Mouse (Mus musculus): ENCODE results near the gene Rpl39. TPM values are rescaled to one million over a fixed set of nuclear protein-coding genes. Genes with fewer than 3 reads are reported as not detected.

Gene Rpl39
- 2,551 TPM for polyA plus RNA-seq (2015; fragmentation: Illumina TruSeq; extraction: RNeasy Lipid Tissue Mini Kit (QIAGEN cat#74804); ENCODE audit: insufficient read depth, low replicate concordance)

DNA sequence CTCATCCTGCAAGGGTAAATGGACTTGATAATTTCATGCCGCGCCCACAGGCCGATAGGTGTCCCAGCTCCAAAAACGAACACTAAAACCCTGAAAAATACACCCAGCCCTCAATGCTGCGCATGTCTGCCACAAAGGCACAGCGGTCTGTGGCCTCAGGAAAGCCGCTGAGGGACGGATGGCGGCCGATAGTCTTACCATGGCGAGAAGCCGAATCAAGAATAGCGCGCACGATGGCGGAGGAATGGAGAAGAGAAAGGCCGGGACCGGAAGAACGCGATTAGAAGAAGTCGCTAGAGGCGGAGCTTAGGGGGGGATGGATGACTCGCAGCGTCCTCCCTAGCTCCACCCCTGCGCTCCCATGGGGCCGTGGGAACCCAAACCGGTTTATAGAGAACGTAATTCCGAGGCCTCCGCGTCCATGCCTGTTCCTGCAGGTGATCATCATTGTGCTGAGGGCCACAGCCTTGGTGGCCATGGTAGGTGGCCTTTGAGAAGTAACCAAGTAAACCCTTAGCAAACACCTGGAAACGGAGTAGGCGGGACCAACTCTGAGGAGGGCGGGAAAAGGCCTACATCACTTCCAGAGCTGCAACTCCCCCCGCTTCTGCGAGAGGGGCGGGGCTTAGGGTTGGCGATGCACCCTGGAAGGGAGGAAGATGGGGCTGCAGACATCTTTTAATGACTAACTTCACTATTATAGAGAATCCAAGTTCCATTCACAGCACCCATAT lies at the start of gene Rpl39:
Gene Rpl39, minus strand, starts transcription at position 476 of the 734 bp plus-strand sequence.

DNA sequence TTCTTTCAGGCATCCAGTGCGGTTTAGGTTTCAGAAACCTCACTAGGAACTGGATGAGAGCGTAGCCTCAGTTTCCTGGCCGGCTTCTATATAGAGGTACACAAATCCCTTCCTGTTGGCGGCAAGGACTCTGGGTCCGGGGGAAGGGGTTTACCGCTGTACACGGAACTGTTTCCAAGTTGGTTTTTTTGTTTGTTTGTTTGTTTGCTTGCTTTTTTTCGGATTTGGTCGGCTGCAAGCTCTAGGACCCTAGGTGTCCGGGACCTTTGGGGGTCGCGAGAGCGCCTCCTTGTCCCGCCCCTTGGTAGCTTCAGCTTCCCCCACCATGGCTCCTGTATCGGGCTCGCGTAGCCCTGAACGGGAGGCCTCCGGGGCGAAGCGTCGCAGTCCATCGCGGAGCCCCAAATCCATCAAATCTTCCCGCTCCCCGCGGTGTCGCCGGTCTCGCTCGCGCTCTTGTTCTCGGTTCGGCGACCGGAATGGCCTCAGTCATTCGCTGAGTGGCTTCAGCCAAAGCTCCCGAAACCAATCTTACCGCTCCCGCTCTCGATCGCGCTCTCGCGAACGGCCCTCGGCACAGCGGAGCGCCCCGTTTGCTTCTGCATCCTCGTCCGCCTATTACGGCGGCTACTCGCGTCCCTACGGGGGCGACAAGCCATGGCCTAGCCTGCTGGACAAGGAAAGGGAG lies 41.6 kb upstream of the Rpl39 start, which contains the start of gene Nkap:
Gene Nkap, plus strand, starts transcription at position 125 of the 688 bp plus-strand sequence.

DNA sequence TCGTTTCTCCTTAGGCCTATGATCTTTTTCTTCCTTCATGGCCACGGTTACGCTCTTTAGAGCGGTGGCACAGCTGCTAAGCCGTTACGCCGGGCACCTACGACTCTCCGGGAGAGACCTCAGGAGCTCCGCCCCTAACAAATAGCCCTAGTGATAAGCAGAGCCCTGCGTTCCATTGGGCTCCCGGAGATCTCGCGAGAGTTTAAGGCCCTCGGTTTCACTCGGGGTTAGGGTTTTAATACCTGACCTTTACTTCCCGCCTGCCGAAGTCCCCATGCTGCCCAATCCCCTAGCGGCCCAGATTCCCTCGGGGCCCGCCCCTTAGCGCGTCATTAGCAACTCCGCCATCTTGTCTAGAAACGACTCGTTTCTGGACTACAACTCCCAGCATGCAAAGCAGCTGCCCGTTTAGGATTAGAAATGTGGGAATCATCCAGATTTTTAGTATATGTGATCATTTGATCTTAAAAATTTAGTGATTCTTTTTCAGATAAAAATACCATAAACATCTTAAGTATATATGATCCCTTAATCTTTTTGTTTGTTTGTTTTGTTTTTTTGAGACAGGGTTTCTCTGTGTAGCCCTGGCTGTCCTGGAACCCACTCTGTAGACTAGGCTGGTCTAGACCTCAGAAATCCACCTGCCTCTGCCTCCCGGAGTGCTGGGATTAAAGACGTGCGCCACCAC lies 25.1 kb upstream of the Rpl39 start, which contains the start of gene Upf3b:
Gene Upf3b, minus strand, starts transcription at position 130 of the 688 bp plus-strand sequence.

DNA sequence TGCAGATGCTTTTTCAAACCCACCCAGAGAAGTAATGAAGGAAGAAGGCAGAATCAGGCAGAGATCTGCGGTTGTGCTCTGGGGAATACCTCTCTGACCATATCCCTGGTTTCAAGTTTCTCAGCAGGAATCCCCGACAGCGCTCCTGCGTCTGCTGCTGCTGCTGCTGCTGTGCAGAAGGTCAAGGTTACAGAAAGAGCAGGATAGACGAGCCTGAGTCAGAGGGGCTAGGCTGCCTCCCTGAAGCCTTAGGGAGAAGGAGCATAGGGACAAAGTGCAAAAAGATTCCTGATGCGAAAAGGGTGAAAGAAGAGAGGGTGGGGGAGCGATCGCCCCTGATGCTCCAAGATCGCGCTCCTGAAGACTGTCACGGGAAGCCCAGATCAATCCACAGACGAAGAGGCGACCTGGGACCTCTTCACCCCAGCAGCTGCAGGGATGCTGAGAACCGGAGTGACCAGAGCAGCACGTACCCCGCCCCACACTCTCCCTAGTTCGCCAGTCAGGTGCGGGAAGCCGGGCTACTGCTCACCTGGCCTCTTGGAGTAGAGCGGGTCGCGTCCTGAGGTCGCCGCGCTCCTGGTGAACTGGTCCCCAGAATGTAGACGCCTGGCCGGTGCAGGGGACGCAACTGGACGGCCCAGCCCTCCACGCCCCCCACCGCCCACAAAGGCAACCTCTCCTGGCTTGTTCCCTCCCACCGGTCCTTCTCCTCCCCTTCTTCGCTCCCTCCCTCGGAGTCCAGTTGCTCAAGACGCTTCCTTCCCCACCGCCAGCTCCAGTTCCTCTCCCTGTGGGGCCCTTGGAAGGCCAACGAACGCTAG lies 36.9 kb downstream of the Rpl39 start, which contains the start of gene Sowahd:
Gene Sowahd, plus strand, starts transcription at position 780 of the 824 bp plus-strand sequence.

Other genes starting within 250 kb of the Rpl39 start
- gene Ube2a, start 211.5 kb downstream of the Rpl39 start, polyA plus RNA-seq (2015; fragmentation: Illumina TruSeq; extraction: RNeasy Lipid Tissue Mini Kit (QIAGEN cat#74804); ENCODE audit: insufficient read depth, low replicate concordance), result 72.3 TPM
- 53.7 TPM for gene C330007P06Rik, start 211.3 kb downstream of the Rpl39 start, polyA plus RNA-seq (2015; fragmentation: Illumina TruSeq; extraction: RNeasy Lipid Tissue Mini Kit (QIAGEN cat#74804); ENCODE audit: insufficient read depth, low replicate concordance)
- gene Nkrf, start 182.5 kb downstream of the Rpl39 start, polyA plus RNA-seq (2015; fragmentation: Illumina TruSeq; extraction: RNeasy Lipid Tissue Mini Kit (QIAGEN cat#74804); ENCODE audit: insufficient read depth, low replicate concordance), result 14.0 TPM
- gene Sept6, start 93.6 kb downstream of the Rpl39 start, polyA plus RNA-seq (2015; fragmentation: Illumina TruSeq; extraction: RNeasy Lipid Tissue Mini Kit (QIAGEN cat#74804); ENCODE audit: insufficient read depth, low replicate concordance), result 115 TPM
- not detected for gene Sowahd, start 36.6 kb downstream of the Rpl39 start, polyA plus RNA-seq (2015; fragmentation: Illumina TruSeq; extraction: RNeasy Lipid Tissue Mini Kit (QIAGEN cat#74804); ENCODE audit: insufficient read depth, low replicate concordance)
- gene Upf3b, start 24.9 kb upstream of the Rpl39 start, polyA plus RNA-seq (2015; fragmentation: Illumina TruSeq; extraction: RNeasy Lipid Tissue Mini Kit (QIAGEN cat#74804); ENCODE audit: insufficient read depth, low replicate concordance), result 70.0 TPM
- 16.9 TPM for gene Nkap, start 41.4 kb upstream of the Rpl39 start, polyA plus RNA-seq (2015; fragmentation: Illumina TruSeq; extraction: RNeasy Lipid Tissue Mini Kit (QIAGEN cat#74804); ENCODE audit: insufficient read depth, low replicate concordance)
- not detected for gene Akap14, start 83.4 kb upstream of the Rpl39 start, polyA plus RNA-seq (2015; fragmentation: Illumina TruSeq; extraction: RNeasy Lipid Tissue Mini Kit (QIAGEN cat#74804); ENCODE audit: insufficient read depth, low replicate concordance)
- 138 TPM for gene Ndufa1, start 105.8 kb upstream of the Rpl39 start, polyA plus RNA-seq (2015; fragmentation: Illumina TruSeq; extraction: RNeasy Lipid Tissue Mini Kit (QIAGEN cat#74804); ENCODE audit: insufficient read depth, low replicate concordance)
- gene Rnf113a1, start 105.8 kb upstream of the Rpl39 start, polyA plus RNA-seq (2015; fragmentation: Illumina TruSeq; extraction: RNeasy Lipid Tissue Mini Kit (QIAGEN cat#74804); ENCODE audit: insufficient read depth, low replicate concordance), result 4.0 TPM
- not detected for gene Gm9, start 125.6 kb upstream of the Rpl39 start, polyA plus RNA-seq (2015; fragmentation: Illumina TruSeq; extraction: RNeasy Lipid Tissue Mini Kit (QIAGEN cat#74804); ENCODE audit: insufficient read depth, low replicate concordance)
- gene Rhox1, start 136.9 kb upstream of the Rpl39 start, polyA plus RNA-seq (2015; fragmentation: Illumina TruSeq; extraction: RNeasy Lipid Tissue Mini Kit (QIAGEN cat#74804); ENCODE audit: insufficient read depth, low replicate concordance), result not detected
- gene Rhox2a, start 159.6 kb upstream of the Rpl39 start, polyA plus RNA-seq (2015; fragmentation: Illumina TruSeq; extraction: RNeasy Lipid Tissue Mini Kit (QIAGEN cat#74804); ENCODE audit: insufficient read depth, low replicate concordance), result not detected
- not detected for gene Rhox3a, start 164.5 kb upstream of the Rpl39 start, polyA plus RNA-seq (2015; fragmentation: Illumina TruSeq; extraction: RNeasy Lipid Tissue Mini Kit (QIAGEN cat#74804); ENCODE audit: insufficient read depth, low replicate concordance)
- not detected for gene Rhox4a, start 179.9 kb upstream of the Rpl39 start, polyA plus RNA-seq (2015; fragmentation: Illumina TruSeq; extraction: RNeasy Lipid Tissue Mini Kit (QIAGEN cat#74804); ENCODE audit: insufficient read depth, low replicate concordance)

All from spleen, adult 10 weeks (tissue).